Mouse (Mus musculus): Measurements from ENCODE around the gene Pigc. TPM values are rescaled to one million over a fixed set of nuclear protein-coding genes. Genes with fewer than 3 reads are reported as not detected.
A peak's percentile ranks its signal among the peaks of the same experiment; 100 is the strongest.

Gene Pigc
- polyA plus RNA-seq, 1 experiment from 2014 or later = 42.2 TPM

- no peak for ATAC-seq (ENCODE audit: insufficient number of reproducible peaks, insufficient read depth, low FRiP score, low read depth)
- Histone ChIP-seq H3K4me1 (ENCODE audit: control insufficient read depth, insufficient read depth, low read length) (no peaks in the 10 kb centered on the region), H3K27me3 (ENCODE audit: control insufficient read depth, insufficient read depth, low read length) (no peaks in the 10 kb centered on the region), H3K9me3 (ENCODE audit: control insufficient read depth, low read depth, low read length) (no peaks in the 10 kb centered on the region), H3K9ac (replicated peaks; ENCODE audit: low read depth, low read length) (no peak overlapping the region), H3K4me2 (replicated peaks; ENCODE audit: low read depth, low read length) (no peak overlapping the region), H3K4me3 (ENCODE audit: low read depth, low read length) (no peak overlapping the region), H3K27ac (ENCODE audit: low read length) (no peak overlapping the region), H3K36me3 (ENCODE audit: control insufficient read depth, insufficient read depth, low read length) (no peaks in the 10 kb centered on the region)
- 81% methylated on average over 10 of the region's 10 CpGs for WGBS
Measured at GRCm38 (mm10) chr1:161931817-161932216, 37.2 kb upstream of the Pigc start.

- no peaks in the 10 kb centered on the region for H3K27me3 ChIP-seq (ENCODE audit: control insufficient read depth, insufficient read depth, low read length)
- H3K9me3 ChIP-seq (ENCODE audit: control insufficient read depth, low read depth, low read length) = no peaks in the 10 kb centered on the region
- H3K4me2 ChIP-seq (replicated peaks; ENCODE audit: low read depth, low read length) = no peak overlapping the region
- no peak overlapping the region for H3K27ac ChIP-seq (ENCODE audit: low read length)
- no peak for ATAC-seq (ENCODE audit: insufficient number of reproducible peaks, insufficient read depth, low FRiP score, low read depth)
- no peak overlapping the region for H3K4me3 ChIP-seq (ENCODE audit: low read depth, low read length)
- H3K4me1 ChIP-seq (ENCODE audit: control insufficient read depth, insufficient read depth, low read length) = no peaks in the 10 kb centered on the region
- no peak overlapping the region for H3K9ac ChIP-seq (replicated peaks; ENCODE audit: low read depth, low read length)
- H3K36me3 ChIP-seq (ENCODE audit: control insufficient read depth, insufficient read depth, low read length) = no peaks in the 10 kb centered on the region
- 78% methylated on average over 4 of the region's 4 CpGs for WGBS
Measured at GRCm38 (mm10) chr1:161932286-161932685, 36.7 kb upstream of the Pigc start.

GRCm38 (mm10) chr1:161942082-161942481, 26.9 kb upstream of the Pigc start:
- WGBS = 79% methylated on average over 2 of the region's 2 CpGs
- no peak overlapping the region for H3K9ac ChIP-seq (replicated peaks; ENCODE audit: low read depth, low read length)
- ATAC-seq (ENCODE audit: insufficient number of reproducible peaks, insufficient read depth, low FRiP score, low read depth) = no peak

GRCm38 (mm10) chr1:161951009-161951779, 17.8 kb upstream of the Pigc start:
- no peak overlapping the region for H3K9ac ChIP-seq (replicated peaks; ENCODE audit: low read depth, low read length)
- WGBS = 63% methylated on average over 5 of the region's 5 CpGs
- no peaks in the 10 kb centered on the region for H3K36me3 ChIP-seq (ENCODE audit: control insufficient read depth, insufficient read depth, low read length)
- no peaks in the 10 kb centered on the region for H3K27me3 ChIP-seq (ENCODE audit: control insufficient read depth, insufficient read depth, low read length)
- no peaks in the 10 kb centered on the region for H3K9me3 ChIP-seq (ENCODE audit: control insufficient read depth, low read depth, low read length)
- H3K4me1 ChIP-seq (ENCODE audit: control insufficient read depth, insufficient read depth, low read length) = no peaks in the 10 kb centered on the region
- H3K4me2 ChIP-seq (replicated peaks; ENCODE audit: low read depth, low read length) = no peak overlapping the region
- ATAC-seq (ENCODE audit: insufficient number of reproducible peaks, insufficient read depth, low FRiP score, low read depth) = no peak
- no peak overlapping the region for H3K27ac ChIP-seq (ENCODE audit: low read length)
- no peak overlapping the region for H3K4me3 ChIP-seq (ENCODE audit: low read depth, low read length)

More at GRCm38 (mm10) chr1:161942082-161942481, 26.9 kb upstream of the Pigc start:
- Histone ChIP-seq H3K4me3 (ENCODE audit: low read depth, low read length) (no peak overlapping the region), H3K4me1 (ENCODE audit: control insufficient read depth, insufficient read depth, low read length) (no peaks in the 10 kb centered on the region), H3K27ac (ENCODE audit: low read length) (no peak overlapping the region), H3K4me2 (replicated peaks; ENCODE audit: low read depth, low read length) (no peak overlapping the region), H3K9me3 (ENCODE audit: control insufficient read depth, low read depth, low read length) (no peaks in the 10 kb centered on the region), H3K27me3 (ENCODE audit: control insufficient read depth, insufficient read depth, low read length) (no peaks in the 10 kb centered on the region), H3K36me3 (ENCODE audit: control insufficient read depth, insufficient read depth, low read length) (no peaks in the 10 kb centered on the region)

- H3K27ac ChIP-seq (ENCODE audit: low read length) = no peak overlapping the region
- no peaks in the 10 kb centered on the region for H3K9me3 ChIP-seq (ENCODE audit: control insufficient read depth, low read depth, low read length)
- no peak for ATAC-seq (ENCODE audit: insufficient number of reproducible peaks, insufficient read depth, low FRiP score, low read depth)
- WGBS = 29% methylated on average over 1 of the region's 1 CpGs
- H3K4me3 ChIP-seq (ENCODE audit: low read depth, low read length) = no peak overlapping the region
- no peak overlapping the region for H3K9ac ChIP-seq (replicated peaks; ENCODE audit: low read depth, low read length)
- no peaks in the 10 kb centered on the region for H3K4me1 ChIP-seq (ENCODE audit: control insufficient read depth, insufficient read depth, low read length)
- no peaks in the 10 kb centered on the region for H3K27me3 ChIP-seq (ENCODE audit: control insufficient read depth, insufficient read depth, low read length)
- no peaks in the 10 kb centered on the region for H3K36me3 ChIP-seq (ENCODE audit: control insufficient read depth, insufficient read depth, low read length)
- no peak overlapping the region for H3K4me2 ChIP-seq (replicated peaks; ENCODE audit: low read depth, low read length)
Measured at GRCm38 (mm10) chr1:161952599-161952998, 16.4 kb upstream of the Pigc start.

GRCm38 (mm10) chr1:161955846-161956245, 13.1 kb upstream of the Pigc start:
- Histone ChIP-seq H3K27ac (ENCODE audit: low read length) (no peak overlapping the region), H3K4me3 (ENCODE audit: low read depth, low read length) (no peak overlapping the region), H3K9me3 (ENCODE audit: control insufficient read depth, low read depth, low read length) (no peaks in the 10 kb centered on the region), H3K36me3 (ENCODE audit: control insufficient read depth, insufficient read depth, low read length) (no peaks in the 10 kb centered on the region), H3K4me2 (replicated peaks; ENCODE audit: low read depth, low read length) (no peak overlapping the region), H3K27me3 (ENCODE audit: control insufficient read depth, insufficient read depth, low read length) (no peaks in the 10 kb centered on the region), H3K4me1 (ENCODE audit: control insufficient read depth, insufficient read depth, low read length) (no peaks in the 10 kb centered on the region), H3K9ac (replicated peaks; ENCODE audit: low read depth, low read length) (no peak overlapping the region)
- no peak for ATAC-seq (ENCODE audit: insufficient number of reproducible peaks, insufficient read depth, low FRiP score, low read depth)
- WGBS = 72% methylated on average over 5 of the region's 5 CpGs

GRCm38 (mm10) chr1:161957964-161958950, 10.7 kb upstream of the Pigc start:
- ATAC-seq (ENCODE audit: insufficient number of reproducible peaks, insufficient read depth, low FRiP score, low read depth) = no peak

GRCm38 (mm10) chr1:161962465-161963377, 6.3 kb upstream of the Pigc start:
- Histone ChIP-seq H3K4me3 (ENCODE audit: low read depth, low read length) (no peak overlapping the region), H3K4me1 (ENCODE audit: control insufficient read depth, insufficient read depth, low read length) (no peaks in the 10 kb centered on the region), H3K9me3 (ENCODE audit: control insufficient read depth, low read depth, low read length) (no peaks in the 10 kb centered on the region), H3K27me3 (ENCODE audit: control insufficient read depth, insufficient read depth, low read length) (no peaks in the 10 kb centered on the region), H3K9ac (replicated peaks; ENCODE audit: low read depth, low read length) (no peak overlapping the region), H3K36me3 (ENCODE audit: control insufficient read depth, insufficient read depth, low read length) (no peaks in the 10 kb centered on the region), H3K27ac (ENCODE audit: low read length) (no peak overlapping the region), H3K4me2 (replicated peaks; ENCODE audit: low read depth, low read length) (no peak overlapping the region)
- 40% methylated on average over 3 of the region's 3 CpGs for WGBS
- 0 out of 2 replicates have a peak, but pooled peaks have one; percentile 48 for ATAC-seq (ENCODE audit: insufficient number of reproducible peaks, insufficient read depth, low FRiP score, low read depth)

More at GRCm38 (mm10) chr1:161957964-161958950, 10.7 kb upstream of the Pigc start:
- no peak overlapping the region for H3K27ac ChIP-seq (ENCODE audit: low read length)
- no peak overlapping the region for H3K4me3 ChIP-seq (ENCODE audit: low read depth, low read length)
- H3K9me3 ChIP-seq (ENCODE audit: control insufficient read depth, low read depth, low read length) = no peaks in the 10 kb centered on the region
- no peak overlapping the region for H3K4me2 ChIP-seq (replicated peaks; ENCODE audit: low read depth, low read length)
- H3K36me3 ChIP-seq (ENCODE audit: control insufficient read depth, insufficient read depth, low read length) = no peaks in the 10 kb centered on the region
- H3K27me3 ChIP-seq (ENCODE audit: control insufficient read depth, insufficient read depth, low read length) = no peaks in the 10 kb centered on the region
- WGBS = 74% methylated on average over 19 of the region's 19 CpGs
- H3K9ac ChIP-seq (replicated peaks; ENCODE audit: low read depth, low read length) = no peak overlapping the region
- no peaks in the 10 kb centered on the region for H3K4me1 ChIP-seq (ENCODE audit: control insufficient read depth, insufficient read depth, low read length)
